Mouse (Mus musculus): Measurements from ENCODE around the gene Serpina3f.

DNA sequence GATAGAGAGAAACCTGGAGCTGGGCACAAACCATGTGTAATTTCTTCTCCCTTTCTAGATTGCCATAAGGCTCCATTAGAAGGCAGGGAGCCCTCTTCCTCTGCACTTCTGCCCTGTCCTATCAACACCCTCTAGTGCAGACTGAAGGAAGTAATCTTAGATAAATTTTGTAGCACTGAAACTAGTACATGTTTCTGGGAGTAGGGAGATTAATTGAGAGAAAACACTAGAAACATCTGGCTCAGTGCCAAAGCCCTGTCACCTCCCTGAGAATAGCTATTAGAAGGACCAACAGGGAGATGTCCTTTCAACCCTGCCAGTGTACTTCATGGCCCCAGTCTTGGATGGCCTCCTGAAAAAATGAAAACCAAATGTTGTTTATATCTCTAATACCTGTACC, 35.8 kb upstream of the Serpina3f start:
- TF ChIP-seq POLR2AphosphoS5 (IDR thresholded peaks at IDR 0.05; ENCODE audit: insufficient replicate concordance, low read depth, low read length) = no peak
- no peak for TF ChIP-seq CTCF (IDR thresholded peaks at IDR 0.05; ENCODE audit: low read depth, low read length)
- no peak for TF ChIP-seq GATA1 (IDR thresholded peaks at IDR 0.05; ENCODE audit: borderline replicate concordance, low read length)
- no peak for TF ChIP-seq TAL1 (conservative IDR thresholded peaks at IDR 0.05; ENCODE audit: low read depth, low read length)
- TF ChIP-seq GATA2 (IDR thresholded peaks at IDR 0.05; ENCODE audit: borderline replicate concordance, low read depth, low read length) = no peak

All from G1E (cell line).